Mouse (Mus musculus) heart, embryonic 14.5 days (tissue): Measurements from ENCODE around the gene Smc2. TPM values are rescaled to one million over a fixed set of nuclear protein-coding genes. Genes with fewer than 3 reads are reported as not detected.
"Not testable (repeated sequence)": the region's sequence is repeated elsewhere in the genome, so short reads cannot be mapped to it uniquely, and the experiment has no call there.

ENCODE experiments used
- ATAC-seq: fragments of 200-750 bp; cut with Nextera tagmentation; 2 replicates; pipeline ENCODE4 v1.8.0; 2017; ENCODE audit warnings: low read depth, moderate TSS enrichment; ENCODE audit not compliant: insufficient number of reproducible peaks, insufficient read depth, low FRiP score
- H3K27ac ChIP-seq, 2 experiments: fragments of 200-500 bp in 1 of 2; fragments of 300-500 bp in 1 of 2; sonication (generic) in 1 of 2; replicated peaks in 1 of 2; 2 replicates each; pipeline ENCODE4 v1.5.1; 2012 to 2014; ENCODE audit warnings: low read depth in 2 of 2, low read length in 2 of 2, control low read depth in 1 of 2, mild to moderate bottlenecking in 1 of 2, mixed read lengths in 1 of 2; ENCODE audit not compliant: control insufficient read depth in 1 of 2, insufficient read depth in 1 of 2
- H3K27me3 ChIP-seq: fragments of 300-500 bp; sonication (generic); 2 replicates; pipeline ENCODE4 v1.6.1; 2014; ENCODE audit warnings: mild to moderate bottlenecking, low read length, control low read depth; ENCODE audit not compliant: control insufficient read depth, insufficient read depth
- H3K36me3 ChIP-seq: fragments of 300-500 bp; sonication (generic); 2 replicates; pipeline ENCODE4 v1.6.1; 2014; ENCODE audit warnings: mild to moderate bottlenecking, control low read depth, low read length, mixed read lengths; ENCODE audit not compliant: control insufficient read depth, insufficient read depth
- H3K4me1 ChIP-seq, 2 experiments: fragments of 200-500 bp in 1 of 2; fragments of 300-500 bp in 1 of 2; sonication (generic) in 1 of 2; 2 replicates each; pipeline ENCODE4 v1.6.1; 2012 to 2014; ENCODE audit warnings: low read length in 2 of 2, control low read depth in 1 of 2, mixed read lengths in 1 of 2; ENCODE audit not compliant: control insufficient read depth in 2 of 2, insufficient read depth in 2 of 2
- H3K4me2 ChIP-seq: fragments of 300-500 bp; sonication (generic); 2 replicates; pipeline ENCODE4 v1.6.1; 2014; ENCODE audit warnings: mild to moderate bottlenecking, low read length
- H3K4me3 ChIP-seq, 2 experiments: fragments of 200-500 bp in 1 of 2; fragments of 300-500 bp in 1 of 2; sonication (generic) in 1 of 2; 2 replicates each; pipeline ENCODE4 v1.5.1; 2012 to 2014; ENCODE audit warnings: low read length in 2 of 2, mild to moderate bottlenecking in 2 of 2, control low read depth in 1 of 2, low read depth in 1 of 2, moderate library complexity in 1 of 2; ENCODE audit not compliant: control insufficient read depth in 1 of 2, insufficient read depth in 1 of 2
- H3K9ac ChIP-seq: fragments of 300-500 bp; sonication (generic); 2 replicates; pipeline ENCODE4 v1.6.1; 2014; ENCODE audit warnings: mild to moderate bottlenecking, low read length
- H3K9me3 ChIP-seq: fragments of 300-500 bp; sonication (generic); 2 replicates; pipeline ENCODE4 v1.6.1; 2016; ENCODE audit warnings: low read length, control low read depth; ENCODE audit not compliant: control insufficient read depth
- WGBS: fragments of 180-500 bp; shearing (Covaris S2); extraction: QIAGEN DNeasy Blood & Tissue Kit; methylation state at CpG from one replicate; pipeline ENCODE4 v1.1.7; 2014; 5-methylcytosine and 5-hydroxymethylcytosine counted together
- polyA plus RNA-seq: library from polyadenylated mRNA; unstranded; fragments of >200 nt; fragmentation: Nextera tagmentation; extraction: Ambion mirVana; gene quantifications from 2 replicates; pipeline ENCODE4 v1.2.1, GENCODE M21; 2014

The Smc2 gene
- polyA plus RNA-seq, 1 experiment from 2014 or later, result 113 TPM

DNA sequence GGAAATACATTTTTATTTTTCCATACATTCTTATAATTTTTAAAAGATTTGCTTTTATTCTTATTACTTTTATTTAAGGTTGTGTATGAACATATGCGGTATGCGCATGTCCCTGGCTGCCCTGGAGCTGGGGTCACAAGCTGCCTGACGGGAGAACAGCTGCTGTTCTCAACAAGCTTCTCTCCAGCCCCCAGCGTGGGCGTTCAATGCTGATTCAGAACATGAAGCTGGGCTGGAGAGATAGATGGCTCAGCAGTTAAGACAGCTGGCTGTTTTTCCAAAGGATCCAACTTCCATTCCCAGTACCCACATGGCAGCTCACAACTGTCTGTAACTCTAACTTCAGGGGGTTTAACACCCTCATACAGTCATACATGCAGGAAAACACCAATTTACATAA lies 22.3 kb downstream of the Smc2 start:
- no peak overlapping the region for H3K4me3 ChIP-seq
- H3K9me3 ChIP-seq, result no peaks in the 10 kb centered on the region
- H3K27me3 ChIP-seq, result no peaks in the 10 kb centered on the region
- no peak overlapping the region for H3K9ac ChIP-seq
- ATAC-seq, result no peak
- WGBS, result 83% methylated on average over 5 of the region's 5 CpGs
- peaks cover 86% of the 10 kb centered on the region for H3K36me3 ChIP-seq
- H3K27ac ChIP-seq, result no peak overlapping the region
- no peak overlapping the region for H3K4me2 ChIP-seq
- H3K4me1 ChIP-seq, result no peaks in the 10 kb centered on the region

DNA sequence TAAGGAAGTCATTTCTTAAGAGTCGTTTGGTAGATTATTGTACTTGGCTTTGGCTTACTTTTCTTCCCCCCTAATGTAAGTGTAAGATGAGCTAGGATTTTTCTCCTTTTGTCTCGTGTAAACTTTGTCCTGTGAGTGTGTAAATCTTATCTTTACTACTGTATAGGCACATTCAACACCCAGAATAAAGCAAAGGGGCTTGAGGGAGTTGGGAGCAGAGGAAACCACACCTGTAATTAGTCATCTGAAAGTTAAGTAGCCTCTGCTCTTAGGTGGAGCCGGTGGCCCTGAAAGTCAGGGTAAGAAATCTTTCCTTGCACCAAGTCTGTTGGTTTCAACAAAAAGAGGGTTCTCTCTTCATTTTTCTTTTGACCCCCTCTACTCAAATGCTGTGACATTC lies 34.4 kb downstream of the Smc2 start:
- Histone ChIP-seq H3K4me3 (no peak overlapping the region), H3K4me1 (no peaks in the 10 kb centered on the region), H3K4me2 (no peak overlapping the region), H3K9ac (no peak overlapping the region), H3K36me3 (peaks cover 77% of the 10 kb centered on the region), H3K27me3 (no peaks in the 10 kb centered on the region), H3K9me3 (no peaks in the 10 kb centered on the region), H3K27ac (no peak overlapping the region)
- 87% methylated on average over 3 of the region's 3 CpGs for WGBS
- no peak for ATAC-seq

DNA sequence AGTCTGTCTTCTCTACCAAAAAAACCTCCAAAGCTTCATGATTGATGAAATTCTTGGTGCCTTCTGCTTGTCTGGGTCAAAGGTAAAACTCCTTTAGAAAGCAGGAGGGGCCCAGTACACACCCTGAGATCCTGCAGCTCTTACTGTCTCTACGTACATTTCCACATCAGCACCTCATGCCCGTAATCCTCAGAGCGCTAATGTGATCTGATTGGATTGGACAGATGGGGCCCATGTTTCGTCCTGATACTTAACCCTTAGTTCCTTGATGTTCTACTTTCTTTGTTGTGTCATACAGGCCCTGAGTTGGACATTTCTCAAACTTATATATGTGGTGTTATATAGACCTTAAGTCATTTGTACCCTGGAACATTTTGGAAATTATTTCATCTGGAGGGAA lies 48.4 kb downstream of the Smc2 start:
- H3K4me2 ChIP-seq, result no peak overlapping the region
- H3K27me3 ChIP-seq, result no peaks in the 10 kb centered on the region
- H3K9me3 ChIP-seq, result no peaks in the 10 kb centered on the region
- no peak overlapping the region for H3K4me3 ChIP-seq
- no peak overlapping the region for H3K27ac ChIP-seq
- H3K9ac ChIP-seq, result no peak overlapping the region
- no peaks in the 10 kb centered on the region for H3K4me1 ChIP-seq
- H3K36me3 ChIP-seq, result peaks cover 46% of the 10 kb centered on the region
- 92% methylated on average over 4 of the region's 4 CpGs for WGBS
- no peak for ATAC-seq

DNA sequence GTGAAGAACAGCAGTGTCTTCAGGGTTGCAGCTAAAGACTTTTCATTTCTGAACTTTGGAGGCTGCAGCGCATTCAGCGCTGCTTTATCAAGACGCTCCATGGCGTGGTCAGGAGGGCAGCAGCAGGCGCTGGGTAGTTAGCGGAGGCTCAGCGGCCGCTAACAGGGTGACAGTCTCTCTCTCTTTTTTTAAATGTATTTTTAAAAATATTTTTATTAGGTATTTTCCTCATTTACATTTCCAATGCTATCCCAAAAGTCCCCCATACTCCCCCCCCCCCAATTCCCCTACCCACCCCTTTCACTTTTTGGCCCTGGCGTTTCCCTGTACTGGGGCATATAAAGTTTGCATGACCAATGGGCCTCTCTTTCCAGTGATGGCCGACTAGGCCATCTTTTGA lies 58.1 kb downstream of the Smc2 start, which contains the start of gene Vma21-ps:
Vma21-ps (minus strand) TSS at position 101 of the 400 bp plus-strand sequence.
- H3K4me3 ChIP-seq, H3K9me3 ChIP-seq, H3K36me3 ChIP-seq, H3K4me1 ChIP-seq, H3K27ac ChIP-seq, H3K27me3 ChIP-seq, H3K9ac ChIP-seq, ATAC-seq, H3K4me2 ChIP-seq: not testable (repeated sequence)
- whole genome bisulfite sequencing, result 94% methylated on average over 10 of the region's 10 CpGs

DNA sequence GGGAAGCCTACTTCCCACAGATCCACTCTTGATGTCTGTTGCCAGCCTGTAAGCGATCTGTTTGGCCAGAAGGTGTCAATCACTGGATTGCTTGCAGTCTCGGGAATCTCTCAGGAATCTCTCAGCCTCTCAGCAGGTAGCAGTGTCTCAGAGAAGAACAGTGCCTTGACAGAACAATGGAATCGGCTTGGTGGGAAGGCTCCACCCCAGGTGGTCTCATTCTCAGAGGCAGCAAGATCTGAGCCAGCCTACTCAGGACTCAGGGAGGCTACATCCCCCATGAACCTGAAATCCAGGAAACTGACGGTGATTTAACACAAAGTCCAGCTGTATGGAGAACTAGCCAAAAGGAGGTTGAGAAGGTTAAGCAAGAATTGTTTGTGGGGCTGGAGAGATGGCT lies 78.5 kb downstream of the Smc2 start:
- Histone ChIP-seq H3K4me1 (no peaks in the 10 kb centered on the region), H3K36me3 (no peaks in the 10 kb centered on the region), H3K4me3 (no peak overlapping the region), H3K9ac (no peak overlapping the region), H3K9me3 (no peaks in the 10 kb centered on the region), H3K27me3 (no peaks in the 10 kb centered on the region), H3K4me2 (no peak overlapping the region), H3K27ac (no peak overlapping the region)
- ATAC-seq, result no peak
- WGBS, result 11% methylated on average over 4 of the region's 4 CpGs

DNA sequence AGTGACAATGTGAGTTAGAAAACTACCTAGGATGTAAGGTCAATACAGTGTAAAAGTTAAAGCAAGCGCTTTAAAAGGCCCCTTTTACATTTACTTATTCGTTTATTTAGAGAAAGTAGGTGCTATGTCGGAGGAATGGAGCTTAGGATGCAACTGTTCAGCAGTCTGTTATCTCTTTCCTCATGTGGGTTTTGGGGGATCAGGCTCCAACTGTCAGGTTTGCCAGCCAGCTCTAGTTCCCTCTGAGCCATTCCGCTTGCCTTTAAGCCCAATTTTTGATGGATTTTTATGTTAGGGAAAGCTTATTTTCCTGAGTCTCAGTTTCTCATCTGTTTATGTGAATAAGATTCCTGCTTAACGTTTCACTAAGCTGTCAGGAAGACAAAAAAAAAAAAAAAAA lies 80.3 kb downstream of the Smc2 start:
- Histone ChIP-seq H3K4me1 (no peaks in the 10 kb centered on the region), H3K9ac (no peak overlapping the region), H3K27ac (no peak overlapping the region), H3K4me2 (no peak overlapping the region), H3K27me3 (no peaks in the 10 kb centered on the region), H3K36me3 (no peaks in the 10 kb centered on the region), H3K9me3 (no peaks in the 10 kb centered on the region), H3K4me3 (no peak overlapping the region)
- 88% methylated on average over 5 of the region's 5 CpGs for WGBS
- no peak for ATAC-seq

DNA sequence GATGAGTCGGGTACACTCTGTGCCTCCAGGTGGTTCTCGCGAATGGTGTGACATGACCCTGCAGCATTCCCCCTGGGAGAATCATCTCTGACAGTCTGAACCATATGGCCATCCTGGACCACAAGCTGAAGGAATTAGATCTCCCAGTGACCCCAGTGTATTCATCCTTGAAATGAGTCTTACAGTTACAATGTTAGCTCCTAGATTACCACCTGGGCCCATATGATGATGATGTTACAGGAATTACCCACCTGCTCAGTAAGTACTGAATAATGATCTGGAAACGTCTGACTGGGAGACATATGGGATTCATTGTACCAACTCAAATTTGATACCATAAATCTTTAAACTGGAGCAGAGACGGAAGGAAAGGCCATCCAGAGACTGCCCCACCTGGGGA lies 87.4 kb downstream of the Smc2 start:
- H3K27me3 ChIP-seq, result no peaks in the 10 kb centered on the region
- H3K36me3 ChIP-seq, result no peaks in the 10 kb centered on the region
- 70% methylated on average over 5 of the region's 5 CpGs for WGBS
- H3K9ac ChIP-seq, result no peak overlapping the region
- H3K4me1 ChIP-seq, result no peaks in the 10 kb centered on the region
- 0 out of 2 replicates have a peak, but pooled peaks cover 3% of the 10 kb centered on the region for H3K9me3 ChIP-seq
- no peak overlapping the region for H3K4me2 ChIP-seq
- no peak overlapping the region for H3K4me3 ChIP-seq
- no peak overlapping the region for H3K27ac ChIP-seq
- no peak for ATAC-seq

DNA sequence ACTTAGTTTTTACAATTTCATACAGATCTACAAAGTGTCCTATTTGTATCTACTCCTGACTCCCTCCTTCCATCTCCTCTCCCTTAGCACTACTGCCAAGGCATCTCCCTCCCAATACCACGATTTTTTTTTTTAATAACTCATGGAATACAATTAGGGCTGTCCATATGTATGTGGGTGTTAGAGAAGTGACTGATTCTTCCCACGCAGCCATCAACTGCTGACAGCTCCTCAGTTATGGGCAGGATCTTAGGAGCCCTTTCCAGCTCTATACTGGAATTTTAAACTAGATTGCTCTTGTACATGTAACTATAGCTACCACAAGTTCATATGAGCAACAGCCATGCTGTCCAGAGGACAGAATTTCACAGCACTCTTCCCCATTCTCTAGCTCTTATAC lies 91.6 kb downstream of the Smc2 start:
- H3K36me3 ChIP-seq, result no peaks in the 10 kb centered on the region
- H3K4me1 ChIP-seq, result no peaks in the 10 kb centered on the region
- no peak overlapping the region for H3K4me3 ChIP-seq
- WGBS, result 65% methylated on average over 2 of the region's 2 CpGs
- no peak overlapping the region for H3K27ac ChIP-seq
- H3K9me3 ChIP-seq, result 0 out of 2 replicates have a peak, but pooled peaks cover 4% of the 10 kb centered on the region
- no peak for ATAC-seq
- H3K27me3 ChIP-seq, result no peaks in the 10 kb centered on the region
- no peak overlapping the region for H3K9ac ChIP-seq
- H3K4me2 ChIP-seq, result no peak overlapping the region
